Mouse (Mus musculus): ENCODE measurements around the gene Slc4a1ap. TPM values are rescaled to one million over a fixed set of nuclear protein-coding genes. Genes with fewer than 3 reads are reported as not detected.

The Slc4a1ap gene
- polyA plus RNA-seq, 1 experiment = 0.77 TPM

DNA sequence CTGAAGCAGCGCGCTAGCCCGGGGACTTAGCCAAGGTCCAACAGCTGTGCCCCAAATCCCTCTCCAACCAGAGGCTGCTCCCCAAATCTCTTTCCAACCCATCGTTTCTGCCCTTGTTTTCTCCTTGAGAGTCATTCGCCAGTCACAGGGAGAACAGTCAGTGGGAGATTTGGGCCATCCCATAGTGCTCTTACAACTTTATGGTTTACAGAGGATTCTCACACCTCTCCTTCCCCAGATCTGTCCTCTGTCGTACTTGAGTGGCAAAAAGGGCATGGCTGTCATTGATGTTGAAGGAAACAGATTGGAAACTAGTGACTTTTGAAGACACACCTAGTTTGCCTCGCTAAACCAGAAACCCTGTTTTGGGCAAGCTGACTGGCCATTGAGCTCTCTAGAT, 37.1 kb downstream of the Slc4a1ap start:
- Histone ChIP-seq H3K27me3 (ENCODE audit: control insufficient read depth) (no peaks in the 10 kb centered on the region), H3K4me3 (replicated peaks) (no peak overlapping the region), H3K9me3 (ENCODE audit: control insufficient read depth, low read length) (no peaks in the 10 kb centered on the region), H3K4me1 (ENCODE audit: control insufficient read depth) (no peaks in the 10 kb centered on the region), H3K36me3 (ENCODE audit: control insufficient read depth) (peaks cover 32% of the 10 kb centered on the region)
- no peak for TF ChIP-seq TAL1 (IDR thresholded peaks at IDR 0.05; ENCODE audit: low read length)
- no peak for TF ChIP-seq GATA1 (IDR thresholded peaks at IDR 0.05; ENCODE audit: low read length)

GRCm38 (mm10) chr5:31564976-31565375, 38.2 kb downstream of the Slc4a1ap start:
- H3K36me3 ChIP-seq (ENCODE audit: control insufficient read depth) = peaks cover 27% of the 10 kb centered on the region
- no peaks in the 10 kb centered on the region for H3K4me1 ChIP-seq (ENCODE audit: control insufficient read depth)
- TF ChIP-seq GATA1 (IDR thresholded peaks at IDR 0.05; ENCODE audit: low read length) (no peak), TAL1 (IDR thresholded peaks at IDR 0.05; ENCODE audit: low read length) (no peak)
- no peaks in the 10 kb centered on the region for H3K9me3 ChIP-seq (ENCODE audit: control insufficient read depth, low read length)
- H3K4me3 ChIP-seq (replicated peaks) = no peak overlapping the region
- H3K27me3 ChIP-seq (ENCODE audit: control insufficient read depth) = no peaks in the 10 kb centered on the region

DNA sequence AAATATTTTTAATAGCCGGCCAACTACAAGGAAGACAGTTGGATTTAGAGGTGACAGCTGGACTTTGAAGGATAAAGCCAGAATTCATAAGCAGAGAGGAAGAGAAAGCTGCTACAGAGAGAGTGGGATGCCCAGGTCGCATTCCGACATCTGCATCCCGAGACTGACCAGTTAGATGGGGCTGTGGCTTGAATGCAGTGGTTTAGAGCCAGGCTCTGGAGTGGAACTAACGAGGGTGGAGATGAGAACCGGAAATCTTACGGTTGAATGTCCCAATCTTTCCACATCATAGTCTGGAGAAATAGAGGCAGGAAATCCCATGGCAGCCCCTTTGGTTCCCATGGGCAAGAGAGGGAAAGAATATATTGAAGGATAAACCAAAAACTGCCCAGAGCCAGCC, 39.2 kb downstream of the Slc4a1ap start:
- no peak for TF ChIP-seq TAL1 (IDR thresholded peaks at IDR 0.05; ENCODE audit: low read length)
- TF ChIP-seq GATA1 (IDR thresholded peaks at IDR 0.05; ENCODE audit: low read length) = no peak

GRCm38 (mm10) chr5:31566457-31566856, 39.7 kb downstream of the Slc4a1ap start:
- peaks cover 18% of the 10 kb centered on the region for H3K36me3 ChIP-seq (ENCODE audit: control insufficient read depth)
- TF ChIP-seq TAL1 (IDR thresholded peaks at IDR 0.05; ENCODE audit: low read length) (no peak), GATA1 (IDR thresholded peaks at IDR 0.05; ENCODE audit: low read length) (no peak)
- H3K4me1 ChIP-seq (ENCODE audit: control insufficient read depth) = no peaks in the 10 kb centered on the region
- no peaks in the 10 kb centered on the region for H3K9me3 ChIP-seq (ENCODE audit: control insufficient read depth, low read length)
- H3K4me3 ChIP-seq (replicated peaks) = no peak overlapping the region
- peaks cover 9% of the 10 kb centered on the region for H3K27me3 ChIP-seq (ENCODE audit: control insufficient read depth)

More for the DNA sequence above, 39.2 kb downstream of the Slc4a1ap start:
- Histone ChIP-seq H3K36me3 (ENCODE audit: control insufficient read depth) (peaks cover 18% of the 10 kb centered on the region), H3K4me1 (ENCODE audit: control insufficient read depth) (no peaks in the 10 kb centered on the region), H3K4me3 (replicated peaks) (no peak overlapping the region), H3K9me3 (ENCODE audit: control insufficient read depth, low read length) (no peaks in the 10 kb centered on the region), H3K27me3 (ENCODE audit: control insufficient read depth) (peaks cover 5% of the 10 kb centered on the region)

- H3K27me3 ChIP-seq (ENCODE audit: control insufficient read depth) = peaks cover 15% of the 10 kb centered on the region
- no peak for TF ChIP-seq GATA1 (IDR thresholded peaks at IDR 0.05; ENCODE audit: low read length)
- no peak for TF ChIP-seq TAL1 (IDR thresholded peaks at IDR 0.05; ENCODE audit: low read length)
- peaks cover 5% of the 10 kb centered on the region; the same call in 1 of the 2 replicates for H3K36me3 ChIP-seq (ENCODE audit: control insufficient read depth)
- no peaks in the 10 kb centered on the region for H3K9me3 ChIP-seq (ENCODE audit: control insufficient read depth, low read length)
- no peaks in the 10 kb centered on the region for H3K4me1 ChIP-seq (ENCODE audit: control insufficient read depth)
- no peak overlapping the region for H3K4me3 ChIP-seq (replicated peaks)
Measured at GRCm38 (mm10) chr5:31567951-31568657, 41.3 kb downstream of the Slc4a1ap start.

GRCm38 (mm10) chr5:31571023-31571608, 44.3 kb downstream of the Slc4a1ap start:
- no peaks in the 10 kb centered on the region for H3K9me3 ChIP-seq (ENCODE audit: control insufficient read depth, low read length)
- H3K36me3 ChIP-seq (ENCODE audit: control insufficient read depth) = no peaks in the 10 kb centered on the region; the same call in 1 of the 2 replicates
- no peak overlapping the region for H3K4me3 ChIP-seq (replicated peaks)
- TF ChIP-seq GATA1 (IDR thresholded peaks at IDR 0.05; ENCODE audit: low read length) (no peak), TAL1 (IDR thresholded peaks at IDR 0.05; ENCODE audit: low read length) (no peak)
- no peaks in the 10 kb centered on the region for H3K4me1 ChIP-seq (ENCODE audit: control insufficient read depth)
- peaks cover 15% of the 10 kb centered on the region for H3K27me3 ChIP-seq (ENCODE audit: control insufficient read depth)

DNA sequence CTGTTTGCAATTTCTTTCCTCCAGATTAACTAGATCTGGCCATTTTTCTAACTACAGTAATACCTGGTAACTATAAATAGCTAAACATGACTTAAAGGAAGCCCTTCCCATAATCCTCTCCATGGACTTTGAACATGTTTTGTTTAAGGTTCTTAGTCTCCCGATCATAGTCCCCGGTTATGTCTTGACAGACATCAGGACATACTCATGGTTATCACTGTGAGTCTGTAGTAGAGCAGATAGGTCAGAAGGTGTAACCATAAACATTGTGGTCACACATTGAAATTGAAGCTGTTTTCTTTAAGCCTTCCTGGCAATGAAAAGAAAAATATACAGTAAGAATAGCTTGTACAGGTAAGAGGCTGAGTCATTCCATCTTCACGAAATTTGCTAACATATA, 46.9 kb downstream of the Slc4a1ap start:
- Histone ChIP-seq H3K4me3 (replicated peaks) (no peak overlapping the region), H3K9me3 (ENCODE audit: control insufficient read depth, low read length) (no peaks in the 10 kb centered on the region), H3K27me3 (ENCODE audit: control insufficient read depth) (peaks cover 15% of the 10 kb centered on the region), H3K4me1 (ENCODE audit: control insufficient read depth) (no peaks in the 10 kb centered on the region), H3K36me3 (ENCODE audit: control insufficient read depth) (no peaks in the 10 kb centered on the region)
- TF ChIP-seq GATA1 (IDR thresholded peaks at IDR 0.05; ENCODE audit: low read length) (no peak), TAL1 (IDR thresholded peaks at IDR 0.05; ENCODE audit: low read length) (no peak)

DNA sequence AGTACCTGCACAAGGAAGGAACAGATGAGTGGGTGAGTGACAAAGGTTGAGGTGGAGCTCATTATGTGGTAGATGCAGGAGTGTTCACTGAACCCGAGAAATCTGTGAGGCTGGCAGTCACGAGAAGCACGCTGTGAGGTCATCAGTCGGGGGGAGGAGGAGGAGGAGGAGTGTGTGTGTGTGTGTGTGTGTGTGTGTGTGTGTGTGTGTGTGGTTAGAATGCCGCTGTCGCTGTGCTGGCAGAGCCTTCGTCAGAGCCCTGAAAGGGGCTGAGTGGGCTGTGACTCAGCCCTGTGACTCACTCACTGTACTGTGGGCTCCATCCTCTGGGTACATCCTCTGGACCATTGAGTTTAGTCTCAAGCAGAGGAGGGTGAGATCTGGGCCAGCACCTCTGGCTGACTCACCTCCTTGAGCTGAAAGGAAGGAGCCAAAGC, 49.8 kb downstream of the Slc4a1ap start:
- H3K36me3 ChIP-seq (ENCODE audit: control insufficient read depth) = no peaks in the 10 kb centered on the region
- H3K9me3 ChIP-seq (ENCODE audit: control insufficient read depth, low read length) = no peaks in the 10 kb centered on the region
- no peak overlapping the region for H3K4me3 ChIP-seq (replicated peaks)
- H3K4me1 ChIP-seq (ENCODE audit: control insufficient read depth) = no peaks in the 10 kb centered on the region
- peaks cover 5% of the 10 kb centered on the region for H3K27me3 ChIP-seq (ENCODE audit: control insufficient read depth)
- no peak for TF ChIP-seq TAL1 (IDR thresholded peaks at IDR 0.05; ENCODE audit: low read length)
- no peak for TF ChIP-seq GATA1 (IDR thresholded peaks at IDR 0.05; ENCODE audit: low read length)

DNA sequence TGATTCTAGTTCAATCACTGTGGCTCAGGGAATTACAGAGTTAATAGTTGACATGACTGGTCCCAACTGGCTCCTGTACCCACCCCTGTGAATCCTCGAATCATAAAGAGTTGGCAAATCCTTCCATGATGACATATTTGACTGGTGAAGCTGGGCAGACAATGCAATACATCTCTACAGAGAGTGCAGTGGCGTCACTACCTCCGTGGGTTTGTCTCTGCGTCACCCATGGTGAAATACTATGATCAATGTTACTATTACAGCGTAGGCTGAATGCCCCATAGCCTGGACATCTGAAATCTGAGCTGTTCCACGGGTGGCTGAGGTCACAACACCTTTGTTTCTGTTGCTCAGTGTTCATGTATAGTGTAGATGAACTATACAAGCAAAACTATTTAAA, 54.5 kb downstream of the Slc4a1ap start:
- H3K36me3 ChIP-seq (ENCODE audit: control insufficient read depth) = no peaks in the 10 kb centered on the region
- H3K4me1 ChIP-seq (ENCODE audit: control insufficient read depth) = no peaks in the 10 kb centered on the region
- TF ChIP-seq GATA1 (IDR thresholded peaks at IDR 0.05; ENCODE audit: low read length) (no peak), TAL1 (IDR thresholded peaks at IDR 0.05; ENCODE audit: low read length) (no peak)
- no peaks in the 10 kb centered on the region for H3K9me3 ChIP-seq (ENCODE audit: control insufficient read depth, low read length)
- H3K27me3 ChIP-seq (ENCODE audit: control insufficient read depth) = no peaks in the 10 kb centered on the region
- H3K4me3 ChIP-seq (replicated peaks) = no peak overlapping the region
